Mouse (Mus musculus): ENCODE measurements at regions not wholly inside any gene's neighbourhood (a gene's known extent, or its start where the extent isn't known, plus 50 kb on each side); places are given as distances from the start of the nearest gene placed in this dataset.

DNA sequence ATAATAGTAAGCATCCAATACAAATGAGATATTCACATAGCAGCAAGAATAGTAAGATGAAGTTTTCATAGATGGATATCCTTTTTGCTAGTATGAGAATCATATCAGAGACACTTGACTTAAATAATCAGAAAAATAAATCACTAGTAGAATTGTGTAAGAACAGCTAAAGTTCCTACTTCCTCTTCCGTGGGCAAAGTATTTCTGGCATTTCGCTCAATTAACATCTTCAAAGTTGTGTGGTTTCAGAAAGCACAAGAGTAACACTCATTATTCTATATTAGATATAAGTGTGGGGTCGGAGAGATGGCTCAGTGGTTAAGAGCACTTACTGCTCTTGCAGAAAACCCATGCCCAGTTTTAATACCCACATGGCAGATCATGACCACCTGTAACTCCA is 197.4 kb downstream of the Phlda1 start:
- Histone ChIP-seq H3K4me1 (ENCODE audit: control insufficient read depth, insufficient read depth, low read length) (peaks cover 3% of the 10 kb centered on the region; the same call in 1 of the 2 replicates), H3K27me3 (replicated peaks; ENCODE audit: control insufficient read depth, insufficient read depth, low read length) (no peaks in the 10 kb centered on the region), H3K27ac (ENCODE audit: low read depth, low read length) (no peak overlapping the region), H3K4me3 (ENCODE audit: low read depth, low read length) (no peak overlapping the region), H3K9ac (ENCODE audit: low read length) (no peak overlapping the region), H3K9me3 (replicated peaks; ENCODE audit: control insufficient read depth, low read length) (no peaks in the 10 kb centered on the region; the same call in 1 of the 2 replicates), H3K4me2 (ENCODE audit: low read length) (no peak overlapping the region), H3K36me3 (ENCODE audit: control insufficient read depth, insufficient read depth, low read length) (no peaks in the 10 kb centered on the region)
- no peak for DNase-seq (ENCODE audit: low spot score)
- no peak for ATAC-seq
- 95% methylated on average over 3 of the region's 3 CpGs for WGBS

GRCm38 (mm10) chr10:111711519-111712113 is 205.5 kb downstream of the Phlda1 start:
- Histone ChIP-seq H3K27ac (ENCODE audit: low read depth, low read length) (no peak overlapping the region), H3K9ac (ENCODE audit: low read length) (no peak overlapping the region), H3K4me3 (ENCODE audit: low read depth, low read length) (no peak overlapping the region), H3K4me1 (ENCODE audit: control insufficient read depth, insufficient read depth, low read length) (no peaks in the 10 kb centered on the region), H3K27me3 (replicated peaks; ENCODE audit: control insufficient read depth, insufficient read depth, low read length) (no peaks in the 10 kb centered on the region), H3K36me3 (ENCODE audit: control insufficient read depth, insufficient read depth, low read length) (no peaks in the 10 kb centered on the region), H3K9me3 (replicated peaks; ENCODE audit: control insufficient read depth, low read length) (0 out of 2 replicates have a peak, but pooled peaks cover 2% of the 10 kb centered on the region), H3K4me2 (ENCODE audit: low read length) (no peak overlapping the region)
- DNase-seq (ENCODE audit: low spot score), result no peak
- WGBS, result 60% methylated on average over 5 of the region's 5 CpGs
- ATAC-seq, result no peak

DNA sequence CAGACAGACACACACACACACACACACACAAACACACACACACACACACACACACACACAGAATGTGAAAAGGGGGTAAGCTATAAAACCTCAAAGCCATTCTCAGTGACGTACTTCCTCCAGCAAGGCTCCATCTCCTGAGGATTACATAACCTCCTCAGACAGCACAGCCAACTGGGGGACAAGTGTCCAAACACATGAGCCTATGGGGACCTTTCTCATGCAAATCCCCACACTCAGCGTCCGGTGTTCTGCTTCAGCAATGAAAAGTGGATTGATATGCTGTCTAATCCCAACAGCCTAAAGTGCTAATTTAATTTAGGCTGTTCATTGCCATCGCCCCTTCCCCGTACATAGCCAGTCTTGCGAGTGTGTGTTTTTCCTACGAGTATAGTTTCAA is 206.9 kb downstream of the Phlda1 start:
- Histone ChIP-seq H3K27me3 (replicated peaks; ENCODE audit: control insufficient read depth, insufficient read depth, low read length) (no peaks in the 10 kb centered on the region), H3K4me2 (ENCODE audit: low read length) (no peak overlapping the region), H3K36me3 (ENCODE audit: control insufficient read depth, insufficient read depth, low read length) (no peaks in the 10 kb centered on the region), H3K9ac (ENCODE audit: low read length) (no peak overlapping the region), H3K9me3 (replicated peaks; ENCODE audit: control insufficient read depth, low read length) (0 out of 2 replicates have a peak, but pooled peaks cover 2% of the 10 kb centered on the region), H3K4me3 (ENCODE audit: low read depth, low read length) (no peak overlapping the region), H3K27ac (ENCODE audit: low read depth, low read length) (no peak overlapping the region), H3K4me1 (ENCODE audit: control insufficient read depth, insufficient read depth, low read length) (no peaks in the 10 kb centered on the region)
- WGBS, result 73% methylated on average over 7 of the region's 7 CpGs
- no peak for ATAC-seq
- no peak for DNase-seq (ENCODE audit: low spot score)

DNA sequence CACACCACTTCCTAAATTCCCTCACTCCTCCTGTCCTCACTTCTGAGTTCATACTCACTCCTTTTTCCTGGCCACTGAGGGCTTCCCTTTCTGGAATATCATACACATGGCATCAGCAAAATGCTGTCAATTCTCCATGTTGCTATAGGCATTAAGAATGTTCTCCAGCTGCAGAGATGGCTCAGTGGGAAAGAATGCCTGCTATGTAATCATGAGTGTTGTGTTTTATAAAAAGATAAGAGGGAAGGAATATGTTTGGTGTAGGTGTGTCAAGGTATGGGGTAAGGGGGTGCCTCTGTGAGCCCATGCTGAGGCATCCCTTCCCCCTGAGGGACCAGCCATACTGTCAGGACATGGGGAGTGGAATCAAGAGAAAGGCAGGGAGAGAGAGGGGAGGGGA is 207.6 kb downstream of the Phlda1 start:
- no peaks in the 10 kb centered on the region for H3K36me3 ChIP-seq (ENCODE audit: control insufficient read depth, insufficient read depth, low read length)
- no peaks in the 10 kb centered on the region for H3K27me3 ChIP-seq (replicated peaks; ENCODE audit: control insufficient read depth, insufficient read depth, low read length)
- no peaks in the 10 kb centered on the region for H3K4me1 ChIP-seq (ENCODE audit: control insufficient read depth, insufficient read depth, low read length)
- H3K27ac ChIP-seq (ENCODE audit: low read depth, low read length), result no peak overlapping the region
- no peak overlapping the region for H3K9ac ChIP-seq (ENCODE audit: low read length)
- DNase-seq (ENCODE audit: low spot score) (no peak), ATAC-seq (no peak)
- no peak overlapping the region for H3K4me3 ChIP-seq (ENCODE audit: low read depth, low read length)
- no peak overlapping the region for H3K4me2 ChIP-seq (ENCODE audit: low read length)
- H3K9me3 ChIP-seq (replicated peaks; ENCODE audit: control insufficient read depth, low read length), result 0 out of 2 replicates have a peak, but pooled peaks cover 2% of the 10 kb centered on the region

- no peaks in the 10 kb centered on the region for H3K27me3 ChIP-seq (replicated peaks; ENCODE audit: control insufficient read depth, insufficient read depth, low read length)
- H3K27ac ChIP-seq (ENCODE audit: low read depth, low read length), result no peak overlapping the region
- DNase-seq (ENCODE audit: low spot score), result no peak
- H3K9me3 ChIP-seq (replicated peaks; ENCODE audit: control insufficient read depth, low read length), result 0 out of 2 replicates have a peak, but pooled peaks cover 2% of the 10 kb centered on the region
- H3K4me1 ChIP-seq (ENCODE audit: control insufficient read depth, insufficient read depth, low read length), result no peaks in the 10 kb centered on the region
- no peak overlapping the region for H3K4me2 ChIP-seq (ENCODE audit: low read length)
- H3K4me3 ChIP-seq (ENCODE audit: low read depth, low read length), result no peak overlapping the region
- no peak for ATAC-seq
- 83% methylated on average over 6 of the region's 6 CpGs for WGBS
- no peaks in the 10 kb centered on the region for H3K36me3 ChIP-seq (ENCODE audit: control insufficient read depth, insufficient read depth, low read length)
- H3K9ac ChIP-seq (ENCODE audit: low read length), result no peak overlapping the region
These were observed 209.1 kb downstream of the Phlda1 start for GRCm38 (mm10) chr10:111715172-111715571.

DNA sequence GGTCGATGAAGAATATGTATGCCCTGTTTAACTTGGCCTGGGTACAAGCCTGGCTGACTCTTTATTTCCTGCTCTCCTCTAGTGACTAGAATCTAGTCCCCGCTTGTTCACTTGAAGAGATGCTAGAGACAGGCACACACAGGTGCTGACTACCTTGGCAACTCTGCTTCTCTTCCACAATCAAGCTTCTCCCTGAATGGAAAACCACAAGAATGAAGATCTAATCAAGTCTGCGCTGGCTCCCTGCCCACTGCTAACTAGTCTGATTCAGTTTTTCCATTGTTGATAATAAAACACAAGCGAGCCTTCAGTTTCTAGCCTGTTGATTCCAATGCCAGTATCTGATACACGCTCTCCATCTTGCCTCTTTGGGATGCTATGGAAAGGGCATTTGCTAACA is 213.5 kb downstream of the Phlda1 start:
- Histone ChIP-seq H3K27me3 (replicated peaks; ENCODE audit: control insufficient read depth, insufficient read depth, low read length) (no peaks in the 10 kb centered on the region), H3K4me3 (ENCODE audit: low read depth, low read length) (no peak overlapping the region), H3K4me1 (ENCODE audit: control insufficient read depth, insufficient read depth, low read length) (no peaks in the 10 kb centered on the region), H3K9me3 (replicated peaks; ENCODE audit: control insufficient read depth, low read length) (no peaks in the 10 kb centered on the region), H3K9ac (ENCODE audit: low read length) (no peak overlapping the region), H3K36me3 (ENCODE audit: control insufficient read depth, insufficient read depth, low read length) (no peaks in the 10 kb centered on the region), H3K27ac (ENCODE audit: low read depth, low read length) (no peak overlapping the region), H3K4me2 (ENCODE audit: low read length) (no peak overlapping the region)
- 74% methylated on average over 5 of the region's 5 CpGs for WGBS
- DNase-seq (ENCODE audit: low spot score) (no peak), ATAC-seq (no peak)

GRCm38 (mm10) chr10:111721068-111721467 is 215.0 kb downstream of the Phlda1 start:
- WGBS, result 78% methylated on average over 5 of the region's 5 CpGs
- Histone ChIP-seq H3K4me3 (ENCODE audit: low read depth, low read length) (no peak overlapping the region), H3K27me3 (replicated peaks; ENCODE audit: control insufficient read depth, insufficient read depth, low read length) (no peaks in the 10 kb centered on the region), H3K4me2 (ENCODE audit: low read length) (no peak overlapping the region), H3K27ac (ENCODE audit: low read depth, low read length) (no peak overlapping the region), H3K9ac (ENCODE audit: low read length) (no peak overlapping the region), H3K4me1 (ENCODE audit: control insufficient read depth, insufficient read depth, low read length) (no peaks in the 10 kb centered on the region), H3K36me3 (ENCODE audit: control insufficient read depth, insufficient read depth, low read length) (no peaks in the 10 kb centered on the region), H3K9me3 (replicated peaks; ENCODE audit: control insufficient read depth, low read length) (no peaks in the 10 kb centered on the region)
- DNase-seq (ENCODE audit: low spot score) (no peak), ATAC-seq (no peak)

DNA sequence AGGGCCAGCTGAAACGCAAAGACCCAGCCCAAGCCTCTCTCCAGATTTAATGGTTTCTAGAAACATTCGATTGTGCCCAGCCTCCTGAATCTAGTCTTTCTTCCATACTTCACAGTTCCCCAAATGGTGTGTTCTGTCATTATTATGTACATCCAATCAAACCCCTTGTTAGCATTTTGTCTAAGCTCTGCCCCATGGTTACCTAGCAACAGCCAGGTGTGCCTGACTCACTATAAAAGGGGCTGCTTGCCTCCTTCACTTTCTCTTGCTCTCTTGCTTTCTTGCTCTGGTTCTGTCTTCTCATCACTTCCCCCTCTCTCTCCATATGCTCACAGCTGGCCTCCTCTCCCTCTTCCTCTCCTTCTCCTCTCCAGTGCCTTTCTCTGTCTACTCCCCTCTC is 217.8 kb downstream of the Phlda1 start:
- DNase-seq (ENCODE audit: low spot score), result no peak
- Histone ChIP-seq H3K27ac (ENCODE audit: low read depth, low read length) (no peak overlapping the region), H3K27me3 (replicated peaks; ENCODE audit: control insufficient read depth, insufficient read depth, low read length) (no peaks in the 10 kb centered on the region), H3K4me2 (ENCODE audit: low read length) (no peak overlapping the region), H3K4me3 (ENCODE audit: low read depth, low read length) (no peak overlapping the region), H3K4me1 (ENCODE audit: control insufficient read depth, insufficient read depth, low read length) (no peaks in the 10 kb centered on the region), H3K36me3 (ENCODE audit: control insufficient read depth, insufficient read depth, low read length) (no peaks in the 10 kb centered on the region), H3K9me3 (replicated peaks; ENCODE audit: control insufficient read depth, low read length) (no peaks in the 10 kb centered on the region), H3K9ac (ENCODE audit: low read length) (no peak overlapping the region)
- WGBS, result 77% methylated on average over 2 of the region's 2 CpGs
- ATAC-seq, result no peak

DNA sequence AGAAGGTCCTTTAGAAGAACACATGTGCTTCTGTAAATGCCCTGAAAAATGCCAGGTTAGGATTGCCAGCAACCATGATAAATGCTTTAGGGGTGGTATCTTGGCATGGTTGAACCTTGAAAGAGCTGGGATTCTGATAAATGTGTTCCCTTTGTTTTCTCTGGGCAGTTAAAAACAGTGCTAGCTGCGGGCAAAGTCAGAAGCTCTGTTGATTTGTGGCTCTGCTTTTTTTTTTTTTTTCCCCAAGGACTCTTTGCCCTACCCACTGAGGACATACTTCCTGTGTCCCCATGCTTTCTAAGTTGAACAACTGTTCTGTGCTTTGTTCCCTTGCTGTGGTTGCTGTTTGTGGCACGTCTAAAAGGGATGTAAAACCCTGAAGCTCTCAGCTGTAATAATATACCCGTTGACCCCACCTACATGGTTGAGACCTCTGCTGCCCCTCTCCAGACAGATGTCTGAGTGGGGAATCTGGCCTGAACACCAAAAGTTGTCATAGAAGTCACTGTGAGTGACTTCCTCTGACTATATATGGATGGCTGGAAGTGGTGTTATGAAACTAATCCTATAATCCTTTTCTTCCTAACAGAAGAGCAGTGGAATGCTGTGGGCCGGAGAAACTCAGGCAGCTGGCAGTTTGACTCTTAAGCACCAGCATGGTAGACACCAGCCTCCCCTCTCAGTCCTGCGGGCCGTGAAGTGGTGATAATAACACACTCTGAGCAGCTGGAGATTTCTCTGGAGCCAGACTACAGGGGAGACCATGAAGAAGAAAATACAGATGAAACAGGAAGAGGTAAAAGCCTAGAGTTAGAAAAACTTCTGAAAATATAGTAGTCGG is 218.7 kb downstream of the Phlda1 start:
- no peak for DNase-seq (ENCODE audit: low spot score)
- no peak for ATAC-seq
- Histone ChIP-seq H3K9me3 (replicated peaks; ENCODE audit: control insufficient read depth, low read length) (no peaks in the 10 kb centered on the region), H3K27me3 (replicated peaks; ENCODE audit: control insufficient read depth, insufficient read depth, low read length) (no peaks in the 10 kb centered on the region), H3K9ac (ENCODE audit: low read length) (no peak overlapping the region), H3K4me1 (ENCODE audit: control insufficient read depth, insufficient read depth, low read length) (no peaks in the 10 kb centered on the region), H3K4me3 (ENCODE audit: low read depth, low read length) (no peak overlapping the region), H3K27ac (ENCODE audit: low read depth, low read length) (no peak overlapping the region), H3K36me3 (ENCODE audit: control insufficient read depth, insufficient read depth, low read length) (no peaks in the 10 kb centered on the region), H3K4me2 (ENCODE audit: low read length) (no peak overlapping the region)
- WGBS, result 85% methylated on average over 7 of the region's 7 CpGs

Data from forebrain, embryonic 14.5 days (tissue).